Mouse (Mus musculus): ENCODE data around the gene Zfp229. TPM values are rescaled to one million over a fixed set of nuclear protein-coding genes. Genes with fewer than 3 reads are reported as not detected.
"Not testable (repeated sequence)": the region's sequence is repeated elsewhere in the genome, so short reads cannot be mapped to it uniquely, and the experiment has no call there.

Zfp229 gene
- polyA plus RNA-seq (2012; rRNA removed) = 1.2 and 1.4 TPM in 2 replicates

GRCm38 (mm10) chr17:21730495-21730894 lies at the start of gene Zfp229:
Gene Zfp229 (plus strand): TSS chr17:21730795.
- H3K27me3 ChIP-seq (ENCODE audit: control insufficient read depth, insufficient read depth, low read length); DNase-seq; H3K4me3 ChIP-seq (ENCODE audit: control insufficient read depth, insufficient read depth, low read length); H3K4me1 ChIP-seq (replicated peaks; ENCODE audit: control insufficient read depth, insufficient read depth, low read length); H3K27ac ChIP-seq (ENCODE audit: control insufficient read depth, insufficient read depth, low read length); H3K36me3 ChIP-seq (ENCODE audit: control insufficient read depth, insufficient read depth, low read length): not testable (repeated sequence)
- 97% methylated on average over 15 of the region's 22 CpGs for WGBS

GRCm38 (mm10) chr17:21691560-21691959 lies 39.0 kb upstream of the Zfp229 start, which contains the start of gene Gm10226:
Gene Gm10226 (plus strand): TSS chr17:21691860.
- no peaks in the 10 kb centered on the region for H3K4me1 ChIP-seq (replicated peaks; ENCODE audit: control insufficient read depth, insufficient read depth, low read length)
- no peaks in the 10 kb centered on the region for H3K27me3 ChIP-seq (ENCODE audit: control insufficient read depth, insufficient read depth, low read length)
- no peak within 1 kb of the TSS for H3K27ac ChIP-seq (ENCODE audit: control insufficient read depth, insufficient read depth, low read length)
- TF ChIP-seq POLR2A (IDR thresholded peaks at IDR 0.05; ENCODE audit: control insufficient read depth, extremely low read depth, insufficient read depth, low read length, poor library complexity) (no peak), CTCF (IDR thresholded peaks at IDR 0.05; ENCODE audit: borderline replicate concordance, control insufficient read depth, extremely low read depth, insufficient read depth, low read length, poor library complexity) (no peak)
- peaks cover 17% of the 10 kb centered on the region for H3K36me3 ChIP-seq (ENCODE audit: control insufficient read depth, insufficient read depth, low read length)
- H3K4me3 ChIP-seq (ENCODE audit: control insufficient read depth, insufficient read depth, low read length) = no peak within 1 kb of the TSS
- DNase-seq = no peak
- WGBS = 97% methylated on average over 3 of the region's 3 CpGs

DNA sequence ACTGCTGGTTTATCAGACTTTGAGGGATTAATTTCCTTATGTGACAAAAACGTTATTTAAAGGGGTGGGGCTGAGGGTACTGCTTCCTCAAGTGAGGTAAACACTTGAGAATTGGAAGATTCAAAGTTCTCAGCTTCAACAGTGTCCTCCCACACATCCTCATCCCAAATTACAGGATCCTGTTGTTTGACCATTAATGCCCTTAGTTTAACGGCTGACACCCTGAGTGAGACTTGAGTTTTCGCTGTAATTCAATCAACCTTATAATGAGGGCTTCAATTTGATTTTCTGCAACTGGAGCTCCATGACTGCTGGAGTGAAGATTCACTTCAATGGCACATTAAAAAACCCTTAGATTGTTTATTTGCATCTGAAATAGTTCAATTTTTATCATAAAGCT lies 37.3 kb upstream of the Zfp229 start:
- no peaks in the 10 kb centered on the region for H3K27me3 ChIP-seq (ENCODE audit: control insufficient read depth, insufficient read depth, low read length)
- 90% methylated on average over 3 of the region's 3 CpGs for WGBS
- no peak for DNase-seq
- no peaks in the 10 kb centered on the region for H3K4me1 ChIP-seq (replicated peaks; ENCODE audit: control insufficient read depth, insufficient read depth, low read length)
- H3K36me3 ChIP-seq (ENCODE audit: control insufficient read depth, insufficient read depth, low read length) = peaks cover 17% of the 10 kb centered on the region
- no peak overlapping the region for H3K4me3 ChIP-seq (ENCODE audit: control insufficient read depth, insufficient read depth, low read length)
- TF ChIP-seq POLR2A (IDR thresholded peaks at IDR 0.05; ENCODE audit: control insufficient read depth, extremely low read depth, insufficient read depth, low read length, poor library complexity) = no peak
- TF ChIP-seq CTCF (IDR thresholded peaks at IDR 0.05; ENCODE audit: borderline replicate concordance, control insufficient read depth, extremely low read depth, insufficient read depth, low read length, poor library complexity) = no peak
- no peak overlapping the region for H3K27ac ChIP-seq (ENCODE audit: control insufficient read depth, insufficient read depth, low read length)

DNA sequence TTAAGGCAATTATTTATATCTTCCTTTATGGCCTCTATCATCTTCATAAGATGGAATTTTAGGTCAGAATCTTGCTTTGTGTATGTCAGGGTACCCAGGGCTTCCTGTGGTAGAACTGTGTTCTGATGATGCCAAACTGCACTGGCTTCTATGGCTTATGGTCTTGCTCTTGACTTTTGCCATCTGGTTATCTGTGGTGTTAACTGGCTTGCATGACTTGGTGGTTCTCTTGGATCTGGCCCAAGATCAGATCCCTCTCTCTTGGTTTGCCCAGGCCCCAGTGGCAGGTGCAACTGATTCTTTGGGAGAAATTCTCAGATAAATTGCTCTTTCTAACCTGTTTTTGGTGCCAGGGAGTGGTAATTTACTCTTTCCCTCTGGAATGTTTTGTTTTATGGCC lies 34.5 kb upstream of the Zfp229 start:
- Histone ChIP-seq H3K27ac (ENCODE audit: control insufficient read depth, insufficient read depth, low read length) (no peak overlapping the region), H3K4me1 (replicated peaks; ENCODE audit: control insufficient read depth, insufficient read depth, low read length) (no peaks in the 10 kb centered on the region), H3K36me3 (ENCODE audit: control insufficient read depth, insufficient read depth, low read length) (peaks cover 5% of the 10 kb centered on the region; the same call in 1 of the 2 replicates), H3K4me3 (ENCODE audit: control insufficient read depth, insufficient read depth, low read length) (no peak overlapping the region), H3K27me3 (ENCODE audit: control insufficient read depth, insufficient read depth, low read length) (no peaks in the 10 kb centered on the region)
- TF ChIP-seq POLR2A (IDR thresholded peaks at IDR 0.05; ENCODE audit: control insufficient read depth, extremely low read depth, insufficient read depth, low read length, poor library complexity) (no peak), CTCF (IDR thresholded peaks at IDR 0.05; ENCODE audit: borderline replicate concordance, control insufficient read depth, extremely low read depth, insufficient read depth, low read length, poor library complexity) (no peak)
- DNase-seq = no peak

- peaks cover 3% of the 10 kb centered on the region for H3K4me1 ChIP-seq (replicated peaks; ENCODE audit: control insufficient read depth, insufficient read depth, low read length)
- no peak overlapping the region for H3K27ac ChIP-seq (ENCODE audit: control insufficient read depth, insufficient read depth, low read length)
- DNase-seq = no peak
- no peaks in the 10 kb centered on the region for H3K27me3 ChIP-seq (ENCODE audit: control insufficient read depth, insufficient read depth, low read length)
- 39% methylated on average over 5 of the region's 5 CpGs for WGBS
- H3K36me3 ChIP-seq (ENCODE audit: control insufficient read depth, insufficient read depth, low read length) = no peaks in the 10 kb centered on the region
- TF ChIP-seq CTCF (IDR thresholded peaks at IDR 0.05; ENCODE audit: borderline replicate concordance, control insufficient read depth, extremely low read depth, insufficient read depth, low read length, poor library complexity) = no peak
- TF ChIP-seq POLR2A (IDR thresholded peaks at IDR 0.05; ENCODE audit: control insufficient read depth, extremely low read depth, insufficient read depth, low read length, poor library complexity) = no peak
- H3K4me3 ChIP-seq (ENCODE audit: control insufficient read depth, insufficient read depth, low read length) = no peak overlapping the region
Observed at GRCm38 (mm10) chr17:21702281-21703240, 28.0 kb upstream of the Zfp229 start.

DNA sequence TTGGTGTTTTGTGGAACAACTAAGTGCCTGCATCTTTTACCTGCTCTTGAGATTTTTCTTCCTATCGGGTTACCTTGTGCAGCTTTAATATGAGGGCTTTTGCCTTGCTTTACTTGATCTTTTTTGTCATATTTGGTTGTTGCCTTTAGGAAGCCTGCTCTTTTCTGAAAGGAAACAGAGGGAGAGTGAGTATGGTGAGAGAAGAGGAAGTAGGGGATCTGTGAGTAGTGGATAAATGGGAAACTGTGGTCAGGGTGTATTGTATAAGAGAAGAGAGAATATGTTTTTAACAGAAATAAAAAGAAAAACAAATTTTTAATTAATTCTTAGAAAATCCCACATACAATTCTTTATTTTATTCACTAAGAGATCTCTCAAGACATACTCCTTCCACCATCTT lies 27.2 kb upstream of the Zfp229 start:
- 12% methylated on average over 1 of the region's 1 CpGs for WGBS
- H3K27me3 ChIP-seq (ENCODE audit: control insufficient read depth, insufficient read depth, low read length) = no peaks in the 10 kb centered on the region
- TF ChIP-seq CTCF (IDR thresholded peaks at IDR 0.05; ENCODE audit: borderline replicate concordance, control insufficient read depth, extremely low read depth, insufficient read depth, low read length, poor library complexity) (no peak), POLR2A (IDR thresholded peaks at IDR 0.05; ENCODE audit: control insufficient read depth, extremely low read depth, insufficient read depth, low read length, poor library complexity) (no peak)

More for the DNA sequence above, 27.2 kb upstream of the Zfp229 start:
- H3K4me1 ChIP-seq (replicated peaks; ENCODE audit: control insufficient read depth, insufficient read depth, low read length) = peaks cover 3% of the 10 kb centered on the region
- H3K27ac ChIP-seq (ENCODE audit: control insufficient read depth, insufficient read depth, low read length) = no peak overlapping the region
- DNase-seq = no peak
- H3K4me3 ChIP-seq (ENCODE audit: control insufficient read depth, insufficient read depth, low read length) = no peak overlapping the region
- H3K36me3 ChIP-seq (ENCODE audit: control insufficient read depth, insufficient read depth, low read length) = no peaks in the 10 kb centered on the region

Data from thymus, adult 2 months (tissue).